Mouse (Mus musculus) right cerebral cortex, postnatal 36 days (tissue): ENCODE results near the gene Cs.

Source experiments
- DNase-seq, 2 experiments: peaks; one replicate each; pipeline ENCODE4 v3.0.0; 2022; ENCODE audit warnings: low spot score in 2 of 2, mixed read lengths in 1 of 2

Gene Cs

GRCm38 (mm10) chr10:128403931-128404330 lies 66.4 kb downstream of the Cs start:
- DNase-seq: no peak

GRCm38 (mm10) chr10:128408591-128409535 lies 71.3 kb downstream of the Cs start:
- peak; percentile 38 to 46 for DNase-seq

DNA sequence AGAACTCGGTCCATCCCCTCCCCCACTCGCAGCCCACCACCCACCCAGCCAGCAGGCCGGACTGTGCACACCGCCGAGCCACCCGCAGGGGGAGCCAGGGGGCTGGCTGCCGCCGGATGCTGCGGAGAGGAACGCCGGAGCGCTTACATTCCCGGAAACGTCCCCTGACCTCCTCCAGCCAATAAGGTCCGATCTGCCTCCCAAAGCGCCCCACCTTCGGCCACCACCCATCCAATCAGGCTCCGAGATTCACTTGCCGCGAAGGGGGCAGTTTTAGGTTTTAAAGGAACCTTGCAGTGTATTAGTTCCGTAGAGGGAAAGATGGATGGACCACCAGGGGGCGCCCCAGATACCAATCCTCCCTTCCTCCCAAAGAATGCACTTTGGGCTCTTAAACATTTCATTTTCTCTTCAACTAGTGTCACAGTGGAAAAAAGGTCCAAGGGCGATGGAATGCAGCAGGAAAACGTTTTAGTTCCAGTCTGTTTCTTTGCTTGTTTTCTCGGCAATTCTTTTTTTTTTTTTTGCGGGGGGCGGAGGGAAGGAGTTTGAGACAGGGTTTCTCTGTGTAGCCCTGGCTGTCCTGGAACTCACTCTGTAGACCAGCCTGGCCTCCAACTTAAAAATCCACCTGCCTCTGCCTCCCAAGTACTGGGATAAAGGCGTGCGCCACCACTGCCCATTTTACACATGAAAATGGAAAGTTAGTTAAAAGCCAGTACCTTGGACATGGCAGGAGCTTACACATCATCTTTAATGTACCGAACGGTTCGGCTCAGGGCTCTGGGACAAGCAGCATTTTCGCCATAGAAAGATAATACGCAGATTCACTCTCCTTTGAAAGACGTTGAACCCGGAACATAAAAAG lies 72.4 kb downstream of the Cs start:
- DNase-seq: peak; percentile 97 to 98

DNA sequence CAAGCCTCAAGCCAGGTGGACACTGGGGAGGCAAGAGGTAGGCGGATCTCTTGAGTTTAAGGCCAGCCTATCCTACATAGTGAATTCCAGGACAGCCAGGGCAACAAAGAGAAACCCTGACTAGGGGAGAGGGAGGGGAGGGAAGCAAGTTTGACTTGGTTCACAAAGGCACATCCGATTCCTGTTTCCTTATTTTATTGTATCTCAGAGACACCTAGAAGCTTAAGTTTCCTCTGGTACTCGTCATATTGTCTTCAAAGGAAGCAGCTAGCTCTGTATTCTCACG lies 73.0 kb downstream of the Cs start:
- DNase-seq: no peak

DNA sequence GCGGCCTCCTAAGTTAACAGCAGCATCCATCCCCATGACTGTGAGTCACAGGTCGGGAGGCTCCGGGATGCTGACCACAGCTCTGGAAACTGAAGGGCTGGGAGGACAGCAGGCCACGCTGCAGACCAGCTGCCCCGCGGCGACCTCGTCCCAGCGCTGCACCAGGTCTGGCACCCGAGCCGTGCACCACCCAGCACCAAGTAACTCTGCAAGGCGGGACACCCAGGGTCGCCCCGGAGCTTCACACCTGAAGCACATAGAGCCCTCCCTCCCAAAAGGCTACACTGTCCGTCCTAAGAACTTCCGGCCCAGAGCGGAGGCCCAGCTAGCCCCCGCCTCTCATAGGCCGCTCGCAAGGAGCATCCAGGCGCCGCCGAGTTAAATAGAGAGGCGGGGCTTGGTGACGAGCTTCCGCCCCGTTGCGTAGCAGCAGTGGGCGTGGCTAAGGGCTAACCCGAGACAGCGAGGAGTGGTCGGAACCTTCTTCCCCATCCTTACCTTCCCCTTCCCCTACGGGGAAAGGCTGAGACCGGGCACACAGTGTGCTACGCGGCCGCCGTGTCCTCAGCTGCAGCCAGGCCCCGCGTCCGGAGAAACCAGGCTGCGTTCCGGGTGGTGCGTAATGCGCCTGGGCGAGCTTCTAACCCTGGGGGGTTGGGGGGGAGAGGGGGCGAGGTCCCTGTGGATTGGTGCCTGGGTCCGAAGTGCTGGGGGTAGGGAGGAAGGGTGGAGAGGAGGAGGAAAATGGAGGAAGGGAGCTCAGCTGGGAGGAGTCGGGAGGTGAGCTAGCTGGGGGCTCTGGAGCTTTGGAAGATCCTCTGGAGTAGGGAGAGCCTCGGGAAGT lies 73.9 kb downstream of the Cs start, which contains the start of the genes Nabp2 and Rnf41:
Nabp2 (minus strand) TSS at position 282 of the 844 bp plus-strand sequence.
Rnf41 (plus strand) TSS at position 447 of the 844 bp plus-strand sequence.
- DNase-seq: peak; percentile 94 to 95

DNA sequence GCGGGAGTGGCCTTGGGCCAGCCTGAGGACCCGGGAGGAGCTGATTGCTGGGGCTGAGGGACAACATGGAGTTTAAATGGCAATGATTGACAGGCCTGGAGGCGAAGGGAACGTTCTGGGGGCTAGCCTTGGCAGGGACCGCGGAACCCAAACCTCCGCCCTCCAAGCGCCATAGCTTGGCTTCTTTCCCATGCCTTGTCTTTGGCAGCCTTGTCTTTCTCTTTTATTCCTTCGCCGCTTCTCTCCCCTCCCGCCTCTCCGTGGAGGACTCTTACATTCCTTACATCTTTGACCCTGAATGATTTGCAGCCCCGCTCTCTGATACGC lies 74.5 kb downstream of the Cs start:
- no peak for DNase-seq
